Mouse (Mus musculus) embryo, embryonic 10 days (tissue): ENCODE data around the gene Sdf2.

Source experiments
- DNase-seq: peaks from one replicate; pipeline ENCODE4 v3.0.0-alpha.2; 2015; ENCODE audit warnings: low spot score

The Sdf2 gene

GRCm38 (mm10) chr11:78245627-78246317, at the start of gene Sdf2, which contains the start of gene Supt6:
Sdf2 (plus strand) TSS chr11:78245746.
Supt6 (minus strand) TSS chr11:78245987.
- DNase-seq, result peak; percentile 93

- DNase-seq, result no peak
Measured at GRCm38 (mm10) chr11:78202372-78202771, 43.2 kb upstream of the Sdf2 start.

GRCm38 (mm10) chr11:78204287-78204686, 41.3 kb upstream of the Sdf2 start:
- no peak for DNase-seq

- no peak for DNase-seq
Measured at GRCm38 (mm10) chr11:78205361-78206206, 40.0 kb upstream of the Sdf2 start.

GRCm38 (mm10) chr11:78207190-78207589, 38.4 kb upstream of the Sdf2 start:
- no peak for DNase-seq

- no peak for DNase-seq
Measured at GRCm38 (mm10) chr11:78209886-78210285, 35.7 kb upstream of the Sdf2 start.

GRCm38 (mm10) chr11:78210615-78211014, 34.9 kb upstream of the Sdf2 start:
- no peak for DNase-seq

GRCm38 (mm10) chr11:78211513-78211912, 34.0 kb upstream of the Sdf2 start:
- no peak for DNase-seq

- no peak for DNase-seq
Measured at GRCm38 (mm10) chr11:78213086-78213817, 32.3 kb upstream of the Sdf2 start.

GRCm38 (mm10) chr11:78215709-78216317, 29.7 kb upstream of the Sdf2 start:
- DNase-seq, result no peak

- no peak for DNase-seq
Measured at GRCm38 (mm10) chr11:78223586-78223985, 22.0 kb upstream of the Sdf2 start.

GRCm38 (mm10) chr11:78231518-78231917, 14.0 kb upstream of the Sdf2 start:
- no peak for DNase-seq

GRCm38 (mm10) chr11:78240193-78240857, 5.2 kb upstream of the Sdf2 start:
- no peak for DNase-seq

- DNase-seq, result peak; percentile 4
Measured at GRCm38 (mm10) chr11:78245261-78245626, 302 bp upstream of the Sdf2 start.

GRCm38 (mm10) chr11:78246318-78247011, 919 bp downstream of the Sdf2 start:
- no peak for DNase-seq

- DNase-seq, result no peak
Measured at GRCm38 (mm10) chr11:78247012-78247348, 1.4 kb downstream of the Sdf2 start.

GRCm38 (mm10) chr11:78247727-78248140, 2.2 kb downstream of the Sdf2 start:
- DNase-seq, result peak; percentile 33

- DNase-seq, result no peak
Measured at GRCm38 (mm10) chr11:78256618-78257017, 11.1 kb downstream of the Sdf2 start.

- no peak for DNase-seq
Measured at GRCm38 (mm10) chr11:78260489-78261258, 15.1 kb downstream of the Sdf2 start.
